Comparison of ENCODE assay signal across 24 mouse cellular contexts in genomic region chr16:89899192-89899591, GRCm38 (mm10).
DNase-seq lines count a peak whose midpoint lies in the region; ATAC-seq and TF ChIP-seq lines count a peak whose summit lies in the region.
"Had no signal": no experiment of that assay in that cellular context is flagged by ENCODE, and none has a peak within 500 bp of the region (broad histone marks: within the 10 kb centered on the region; RNA-seq: fewer than 3 reads in every experiment).

No protein-coding gene starts in this region.

- no peaks in the 10 kb centered on the region for H3K27me3 ChIP-seq in stomach, embryonic 15.5 days (replicated peaks)
- H3K27me3 ChIP-seq in stomach, postnatal 0 days (ENCODE audit: control insufficient read depth, insufficient read depth, low read length) = no peaks in the 10 kb centered on the region
- H3K27me3 ChIP-seq in midbrain, embryonic 15.5 days (replicated peaks) = no peaks in the 10 kb centered on the region
- H3K27me3 ChIP-seq: heart, embryonic 15.5 days; liver, embryonic 13.5 days; lung, embryonic 15.5 days; midbrain, embryonic 12.5 days; Patski had no signal

- H3K4me2 ChIP-seq in stomach, embryonic 15.5 days = no peak overlapping the region
- H3K4me2 ChIP-seq in stomach, postnatal 0 days (replicated peaks; ENCODE audit: low read depth) = no peak overlapping the region
- H3K4me2 ChIP-seq in midbrain, embryonic 15.5 days = no peak overlapping the region
- H3K4me2 ChIP-seq: heart, embryonic 15.5 days; liver, embryonic 13.5 days; lung, embryonic 15.5 days; midbrain, embryonic 12.5 days had no signal

- no peak for DNase-seq in frontal cortex, adult 2 months (ENCODE audit: extremely low spot score in 1 of 2, low spot score in 1 of 2)
- DNase-seq in stomach, postnatal 0 days (ENCODE audit: low spot score) = no peak
- peak; percentile 70 for DNase-seq in cerebellum, adult 8-10 months
- peak; percentile 62 for DNase-seq in right cerebral cortex, postnatal 25 days
- DNase-seq in gastrocnemius, postnatal 25 days = no peak
- DNase-seq: adrenal gland, postnatal 36 days; B cell, adult 2 months; forebrain, postnatal 0 days; heart, adult 18-20 months; kidney, adult 2 months; kidney, postnatal 36 days; layer of hippocampus, postnatal 36 days; liver, embryonic 13.5 days; thymus, adult 18-20 months had no signal

- no peaks in the 10 kb centered on the region for H3K36me3 ChIP-seq in stomach, embryonic 15.5 days
- H3K36me3 ChIP-seq in stomach, postnatal 0 days (ENCODE audit: control insufficient read depth, insufficient read depth, low read length) = 0 out of 2 replicates have a peak, but pooled peaks cover 2% of the 10 kb centered on the region
- no peaks in the 10 kb centered on the region for H3K36me3 ChIP-seq in midbrain, embryonic 15.5 days (replicated peaks)
- H3K36me3 ChIP-seq: heart, embryonic 15.5 days; liver, embryonic 13.5 days; lung, embryonic 15.5 days had no signal

- TF ChIP-seq CTCF in stomach, postnatal 0 days (IDR thresholded peaks at IDR 0.05; ENCODE audit: low read depth) = no peak

- no peak for TF ChIP-seq EP300 in stomach, postnatal 0 days (optimal IDR thresholded peaks at IDR 0.05)

- H3K27ac ChIP-seq in stomach, embryonic 15.5 days = no peak overlapping the region
- no peak overlapping the region for H3K27ac ChIP-seq in stomach, postnatal 0 days (replicated peaks)
- no peak overlapping the region for H3K27ac ChIP-seq in midbrain, embryonic 15.5 days
- H3K27ac ChIP-seq: heart, embryonic 15.5 days; hindbrain, postnatal 0 days; liver, embryonic 13.5 days; lung, embryonic 15.5 days; midbrain, embryonic 12.5 days had no signal

- H3K9ac ChIP-seq in stomach, embryonic 15.5 days = no peak overlapping the region
- no peak overlapping the region for H3K9ac ChIP-seq in stomach, postnatal 0 days (ENCODE audit: low read length)
- H3K9ac ChIP-seq in midbrain, embryonic 15.5 days = no peak overlapping the region
- H3K9ac ChIP-seq: forebrain, postnatal 0 days; heart, embryonic 15.5 days; liver, embryonic 13.5 days; lung, embryonic 15.5 days; midbrain, embryonic 12.5 days had no signal

- no peaks in the 10 kb centered on the region for H3K4me1 ChIP-seq in stomach, embryonic 15.5 days
- H3K4me1 ChIP-seq in stomach, postnatal 0 days (replicated peaks; ENCODE audit: control insufficient read depth, insufficient read depth) = no peaks in the 10 kb centered on the region
- H3K4me1 ChIP-seq in midbrain, embryonic 15.5 days = peaks cover 2% of the 10 kb centered on the region; the same call in 1 of the 2 replicates
- H3K4me1 ChIP-seq: heart, embryonic 15.5 days; liver, embryonic 13.5 days had no signal

- ATAC-seq in frontal cortex, adult (ENCODE audit: low TSS enrichment) = peak; percentile 44
- ATAC-seq in stomach, embryonic 15.5 days (ENCODE audit: insufficient read depth, low FRiP score, low read depth) = peak; percentile 27; the same call in 1 of the 2 replicates
- ATAC-seq in stomach, postnatal 0 days (ENCODE audit: low FRiP score, low TSS enrichment) = no peak; the same call in 1 of the 2 replicates
- ATAC-seq in midbrain, embryonic 15.5 days (replicated peaks) = no peak
- ATAC-seq: activated CD4-positive, CD25-positive, alpha-beta regulatory T cell, adult 4 months; forebrain, postnatal 0 days; hindbrain, postnatal 0 days; Patski had no signal

- H3K4me3 ChIP-seq in stomach, embryonic 15.5 days (replicated peaks) = no peak overlapping the region
- no peak overlapping the region for H3K4me3 ChIP-seq in stomach, postnatal 0 days (ENCODE audit: low read depth, low read length)
- no peak overlapping the region for H3K4me3 ChIP-seq in midbrain, embryonic 15.5 days
- H3K4me3 ChIP-seq: erythroblast, embryonic 14.5 days; heart, embryonic 15.5 days; liver, embryonic 13.5 days; lung, embryonic 15.5 days; midbrain, embryonic 12.5 days had no signal

- H3K9me3 ChIP-seq in stomach, embryonic 15.5 days = no peaks in the 10 kb centered on the region
- no peaks in the 10 kb centered on the region for H3K9me3 ChIP-seq in stomach, postnatal 0 days (ENCODE audit: control insufficient read depth, low read length)
- H3K9me3 ChIP-seq in midbrain, embryonic 15.5 days = no peaks in the 10 kb centered on the region
- H3K9me3 ChIP-seq: heart, embryonic 15.5 days; liver, embryonic 13.5 days; lung, embryonic 15.5 days; midbrain, embryonic 12.5 days had no signal

- WGBS in stomach, embryonic 15.5 days = 62% methylated on average over 9 of the region's 9 CpGs
- 57% methylated on average over 9 of the region's 9 CpGs for WGBS in stomach, postnatal 0 days
- WGBS in midbrain, embryonic 15.5 days = 59% methylated on average over 9 of the region's 9 CpGs

Comparison
In these comparisons a context has a peak if more than half of its experiments do, and no peak if none do; other contexts are left out.
1. ATAC-seq: peak in frontal cortex, adult (single experiment) and stomach, embryonic 15.5 days (single experiment); none in stomach, postnatal 0 days (single experiment) and midbrain, embryonic 15.5 days (single experiment).
2. DNase-seq: peak in cerebellum, adult 8-10 months (single experiment) and right cerebral cortex, postnatal 25 days (single experiment); none in frontal cortex, adult 2 months (0 of 2), stomach, postnatal 0 days (single experiment) and gastrocnemius, postnatal 25 days (single experiment).